Mouse (Mus musculus) lung, adult 2 months (tissue): ENCODE results near the gene Spon2.

Experiments used
- CTCF ChIP-seq: fragments of 200-500 bp; IDR thresholded peaks from 2 replicates; pipeline ENCODE4 v1.5.1; 2011; ENCODE audit warnings: mild to moderate bottlenecking, low read length, control low read depth; ENCODE audit not compliant: insufficient read depth
- POLR2A ChIP-seq: fragments of 200-500 bp; IDR thresholded peaks from 2 replicates; pipeline ENCODE4 v1.6.1; 2011; ENCODE audit warnings: low read depth, mild to moderate bottlenecking, control low read depth, low read length, borderline replicate concordance; ENCODE audit errors: extremely low read depth

DNA sequence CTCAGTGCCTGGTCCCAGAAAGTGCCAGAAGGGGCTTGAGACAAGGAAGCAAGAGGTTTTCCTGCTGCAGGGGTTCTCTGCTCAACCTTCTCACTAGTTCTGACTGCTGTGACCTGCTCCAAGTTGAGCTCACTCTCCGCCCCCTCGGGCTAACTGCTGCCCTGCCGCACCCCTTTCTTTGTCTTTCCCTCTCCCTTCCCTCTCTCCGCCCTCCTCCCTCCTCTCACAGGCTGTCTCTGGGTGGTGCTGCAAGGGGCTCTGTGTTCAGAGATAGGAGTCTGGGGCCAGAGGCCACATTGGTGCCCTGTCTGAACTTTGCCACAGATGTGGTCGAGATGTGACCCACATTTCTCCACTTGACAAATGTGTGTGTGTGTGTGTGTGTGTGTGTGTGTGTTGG is at the start of gene Spon2:
- TF ChIP-seq CTCF (no peak), POLR2A (no peak)
